Mouse (Mus musculus): ENCODE data around the gene Irf6. TPM values are rescaled to one million over a fixed set of nuclear protein-coding genes. Genes with fewer than 3 reads are reported as not detected.

Irf6 gene
- polyA plus RNA-seq, 1 experiment from 2014 or later = 0.91 TPM

DNA sequence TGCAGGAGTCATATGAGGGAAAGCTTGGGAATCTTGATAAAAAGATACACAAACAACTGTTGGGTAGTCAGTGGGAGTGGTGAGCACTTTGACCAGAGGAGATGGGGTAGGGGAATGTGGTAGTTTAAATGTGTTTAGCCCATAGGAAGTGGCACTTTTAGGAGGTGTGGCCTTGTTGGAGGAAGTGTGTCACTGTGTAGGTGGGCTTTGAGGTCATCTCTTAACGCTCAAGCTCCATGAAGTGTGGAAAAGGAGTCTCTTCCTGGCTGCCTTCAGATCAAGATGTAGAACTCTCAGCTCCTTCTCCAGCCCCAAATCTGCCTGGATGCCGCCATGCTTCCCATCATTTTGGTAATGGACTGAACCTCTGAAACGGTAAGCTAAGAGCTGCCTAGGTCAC, 54.6 kb downstream of the Irf6 start, which contains the start of gene Lamb3:
TSS of gene Lamb3 (plus strand) at position 197 of the 400 bp plus-strand sequence.
- H3K9ac ChIP-seq = no peak within 1 kb of the TSS
- no peaks in the 10 kb centered on the region for H3K36me3 ChIP-seq
- no peak within 1 kb of the TSS for H3K27ac ChIP-seq (replicated peaks)
- H3K4me2 ChIP-seq = no peak within 1 kb of the TSS
- H3K9me3 ChIP-seq = no peaks in the 10 kb centered on the region
- WGBS = 92% methylated on average over 3 of the region's 3 CpGs
- ATAC-seq (ENCODE audit: low read depth) = no peak
- H3K4me1 ChIP-seq (replicated peaks) = no peaks in the 10 kb centered on the region
- no peaks in the 10 kb centered on the region for H3K27me3 ChIP-seq
- no peak within 1 kb of the TSS for H3K4me3 ChIP-seq

DNA sequence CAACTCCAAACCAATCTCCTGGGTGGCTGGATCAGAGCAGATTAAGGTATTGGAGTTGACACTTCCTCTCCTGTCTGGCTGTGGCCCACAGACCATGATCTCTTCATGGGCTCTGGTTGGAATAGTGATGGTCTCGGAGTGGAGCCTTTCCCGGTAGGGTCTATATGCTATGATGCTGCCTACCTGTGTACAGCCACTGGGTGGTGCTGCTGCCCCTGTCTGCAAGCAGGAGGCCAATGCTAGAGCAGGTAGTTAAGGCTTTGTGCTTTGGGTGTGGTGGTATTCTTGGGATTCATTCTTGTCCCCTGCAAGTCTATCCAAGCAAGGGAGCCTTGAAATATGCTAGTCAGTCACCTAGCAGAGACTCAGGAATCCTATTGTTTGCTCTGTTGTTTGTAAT, 55.3 kb downstream of the Irf6 start:
- ATAC-seq (ENCODE audit: low read depth) = no peak
- WGBS = 42% methylated on average over 2 of the region's 2 CpGs
- Histone ChIP-seq H3K36me3 (no peaks in the 10 kb centered on the region), H3K27me3 (no peaks in the 10 kb centered on the region), H3K9ac (no peak overlapping the region), H3K4me2 (no peak overlapping the region), H3K27ac (replicated peaks) (no peak overlapping the region), H3K4me1 (replicated peaks) (no peaks in the 10 kb centered on the region), H3K4me3 (no peak overlapping the region), H3K9me3 (no peaks in the 10 kb centered on the region)

DNA sequence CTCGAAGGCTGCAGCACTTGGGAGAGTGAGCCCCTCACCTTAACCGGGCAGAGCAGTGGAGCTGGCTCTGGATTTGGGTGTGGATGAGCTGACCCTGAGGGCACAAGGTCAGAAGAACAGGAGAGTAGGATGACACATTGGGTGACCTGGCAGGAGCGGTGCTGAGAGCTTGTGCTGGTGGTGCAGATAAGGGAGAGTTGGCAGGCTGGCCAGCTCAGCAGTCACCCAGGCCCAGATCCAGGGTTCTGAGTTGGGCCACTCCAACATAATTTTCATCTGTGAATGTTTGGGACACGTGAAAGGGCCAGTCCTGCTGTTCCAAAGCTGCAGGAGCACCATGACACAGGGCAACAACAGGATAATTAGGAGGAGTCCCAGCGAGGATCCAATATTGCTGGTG, 58.5 kb downstream of the Irf6 start:
- Histone ChIP-seq H3K4me2 (no peak overlapping the region), H3K4me1 (replicated peaks) (no peaks in the 10 kb centered on the region), H3K27ac (replicated peaks) (no peak overlapping the region), H3K27me3 (no peaks in the 10 kb centered on the region), H3K9ac (no peak overlapping the region), H3K9me3 (no peaks in the 10 kb centered on the region), H3K36me3 (no peaks in the 10 kb centered on the region), H3K4me3 (no peak overlapping the region)
- 77% methylated on average over 5 of the region's 5 CpGs for WGBS
- no peak for ATAC-seq (ENCODE audit: low read depth)

DNA sequence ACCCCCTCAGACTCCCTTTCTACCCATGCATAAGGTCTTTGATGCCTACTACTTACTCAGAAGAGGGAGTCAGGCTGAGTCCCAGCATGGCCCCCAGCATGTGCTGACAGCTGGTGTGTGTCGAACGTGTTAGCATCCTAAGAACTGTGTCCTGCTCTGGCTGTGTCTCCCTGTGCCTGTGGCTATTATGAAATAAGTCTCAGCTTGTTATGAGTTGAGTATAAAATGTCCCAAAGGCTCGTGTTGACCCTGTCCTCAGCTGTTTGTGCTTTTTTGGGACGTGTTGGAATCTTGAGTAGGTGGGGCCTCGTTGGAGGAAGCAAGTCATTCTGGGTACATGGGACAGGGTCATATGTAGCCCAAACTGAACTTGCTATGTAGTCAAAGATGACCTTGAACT, 61.1 kb downstream of the Irf6 start:
- ATAC-seq (ENCODE audit: low read depth) = no peak
- Histone ChIP-seq H3K36me3 (no peaks in the 10 kb centered on the region), H3K4me1 (replicated peaks) (no peaks in the 10 kb centered on the region), H3K9me3 (0 out of 2 replicates have a peak, but pooled peaks cover 5% of the 10 kb centered on the region), H3K4me2 (no peak overlapping the region), H3K27me3 (no peaks in the 10 kb centered on the region), H3K9ac (no peak overlapping the region), H3K27ac (replicated peaks) (no peak overlapping the region), H3K4me3 (no peak overlapping the region)
- WGBS = 88% methylated on average over 5 of the region's 5 CpGs

DNA sequence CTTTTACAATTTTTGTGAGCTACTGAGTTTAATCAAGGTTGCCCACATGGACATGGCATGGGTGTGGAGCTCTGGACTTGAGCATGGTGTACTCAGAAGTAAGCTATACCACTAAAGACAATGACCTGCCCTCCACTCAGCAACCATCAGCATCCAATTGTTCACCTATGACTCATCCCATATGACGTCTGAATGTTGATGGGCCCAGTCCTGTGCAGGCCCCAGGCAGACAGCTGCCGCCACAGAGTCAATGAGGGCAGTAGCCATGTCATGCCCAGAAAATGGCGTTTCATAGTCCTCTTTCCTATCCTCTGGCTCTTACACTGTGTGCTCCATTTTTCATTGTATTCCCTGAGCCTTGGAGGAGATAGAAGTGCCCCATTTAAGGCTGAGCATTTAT, 63.1 kb downstream of the Irf6 start:
- Histone ChIP-seq H3K27me3 (no peaks in the 10 kb centered on the region), H3K9ac (no peak overlapping the region), H3K27ac (replicated peaks) (no peak overlapping the region), H3K4me1 (replicated peaks) (no peaks in the 10 kb centered on the region), H3K4me2 (no peak overlapping the region), H3K36me3 (no peaks in the 10 kb centered on the region), H3K9me3 (0 out of 2 replicates have a peak, but pooled peaks cover 5% of the 10 kb centered on the region), H3K4me3 (no peak overlapping the region)
- ATAC-seq (ENCODE audit: low read depth) = no peak
- WGBS = 77% methylated on average over 3 of the region's 3 CpGs

DNA sequence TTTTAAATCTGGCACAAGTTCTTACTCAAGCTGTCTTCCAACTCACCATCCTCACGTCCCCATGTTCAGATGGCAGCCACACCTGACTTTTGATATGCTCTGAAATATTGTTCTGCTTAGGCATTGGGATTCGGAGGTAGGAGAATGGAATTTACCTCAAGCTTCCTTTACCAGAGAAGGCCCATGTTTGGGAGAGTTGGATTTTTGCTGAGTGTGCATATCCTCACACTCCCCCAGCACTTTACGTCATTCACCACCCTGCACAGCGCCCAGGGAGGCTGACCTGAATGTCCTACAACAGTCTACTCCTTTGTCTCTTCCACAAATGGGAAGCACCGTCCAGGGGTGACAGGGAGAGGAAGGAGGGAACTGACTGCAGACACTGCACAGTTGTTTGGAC, 67.5 kb downstream of the Irf6 start:
- H3K27ac ChIP-seq (replicated peaks) = no peak overlapping the region
- H3K4me3 ChIP-seq = no peak overlapping the region
- no peak overlapping the region for H3K4me2 ChIP-seq
- H3K9ac ChIP-seq = no peak overlapping the region
- 72% methylated on average over 5 of the region's 5 CpGs for WGBS
- no peaks in the 10 kb centered on the region for H3K4me1 ChIP-seq (replicated peaks)
- H3K9me3 ChIP-seq = 0 out of 2 replicates have a peak, but pooled peaks cover 5% of the 10 kb centered on the region
- H3K27me3 ChIP-seq = no peaks in the 10 kb centered on the region
- no peaks in the 10 kb centered on the region for H3K36me3 ChIP-seq
- no peak for ATAC-seq (ENCODE audit: low read depth)

Other genes starting within 250 kb of the Irf6 start
- gene Syt14, start 117.3 kb upstream of the Irf6 start, polyA plus RNA-seq (2015; fragmentation: Nextera tagmentation; extraction: Ambion mirVana) = 5.6 and 6.5 TPM in 2 replicates
- gene Diexf, start 22.8 kb upstream of the Irf6 start, polyA plus RNA-seq (2015; fragmentation: Nextera tagmentation; extraction: Ambion mirVana) = 6.4 and 8.9 TPM in 2 replicates
- 13.3 and 15.8 TPM in 2 replicates for gene A130010J15Rik, start 14.9 kb downstream of the Irf6 start, polyA plus RNA-seq (2015; fragmentation: Nextera tagmentation; extraction: Ambion mirVana)
- 4.4 and 4.5 TPM in 2 replicates for gene Traf3ip3, start 48.6 kb downstream of the Irf6 start, polyA plus RNA-seq (2015; fragmentation: Nextera tagmentation; extraction: Ambion mirVana)
- 0.50 and 0.74 TPM in 2 replicates for gene Lamb3, start 54.6 kb downstream of the Irf6 start, polyA plus RNA-seq (2015; fragmentation: Nextera tagmentation; extraction: Ambion mirVana)
- not detected in 2 replicates for gene Hsd11b1, start 111.0 kb downstream of the Irf6 start, polyA plus RNA-seq (2015; fragmentation: Nextera tagmentation; extraction: Ambion mirVana)
- gene G0s2, start 120.1 kb downstream of the Irf6 start, polyA plus RNA-seq (2015; fragmentation: Nextera tagmentation; extraction: Ambion mirVana) = 6.2 and 6.7 TPM in 2 replicates
- 31.8 and 34.3 TPM in 2 replicates for gene Camk1g, start 217.2 kb downstream of the Irf6 start, polyA plus RNA-seq (2015; fragmentation: Nextera tagmentation; extraction: Ambion mirVana)